Mouse (Mus musculus): ENCODE measurements around the gene Iqgap2. TPM values are rescaled to one million over a fixed set of nuclear protein-coding genes. Genes with fewer than 3 reads are reported as not detected.

Iqgap2 gene
- polyA plus RNA-seq, 1 experiment: 44.1 TPM

DNA sequence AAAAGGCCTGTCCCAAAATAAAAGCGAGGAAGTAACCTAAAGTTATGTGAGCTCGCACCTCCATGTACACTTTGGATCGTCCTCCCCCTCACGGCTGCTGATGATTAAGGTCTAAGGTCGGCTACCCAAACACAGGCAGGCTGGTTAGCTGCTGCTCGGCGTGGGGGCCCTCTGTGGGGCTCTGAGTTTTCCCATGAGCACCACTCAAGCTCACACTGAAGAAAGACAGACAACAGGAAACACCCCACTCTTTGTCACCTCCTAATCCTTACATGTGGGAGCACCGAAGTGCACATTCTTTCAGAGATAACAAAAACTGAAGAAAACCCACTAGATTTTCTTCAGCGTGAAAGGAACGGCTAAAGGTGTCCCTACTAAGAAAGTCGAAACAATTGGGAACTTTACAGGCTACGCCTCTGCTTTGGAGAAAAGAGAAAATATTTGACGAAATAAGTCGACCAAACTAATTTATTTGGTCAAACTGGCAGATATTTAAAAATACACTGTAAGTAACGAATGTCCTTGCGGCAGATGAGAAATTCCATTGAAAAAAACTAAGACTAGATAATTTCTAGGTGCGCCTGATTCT is 274.5 kb downstream of the Iqgap2 start:
- H3K4me1 ChIP-seq (ENCODE audit: control insufficient read depth, insufficient read depth, insufficient read length, low read length): 0 out of 2 replicates have a peak, but pooled peaks cover 3% of the 10 kb centered on the region
- no peak for TF ChIP-seq POLR2A (IDR thresholded peaks at IDR 0.05; ENCODE audit: low read depth, low read length)
- no peak for TF ChIP-seq CTCF (IDR thresholded peaks at IDR 0.05; ENCODE audit: extremely low read depth, insufficient read length, insufficient replicate concordance, low read depth, low read length)
- peaks cover 13% of the 10 kb centered on the region for H3K27me3 ChIP-seq (ENCODE audit: control insufficient read depth, insufficient read depth, low read length)
- WGBS: 44% methylated on average over 17 of the region's 17 CpGs
- no peaks in the 10 kb centered on the region for H3K36me3 ChIP-seq (ENCODE audit: control insufficient read depth, insufficient read depth, low read length)
- H3K4me3 ChIP-seq (ENCODE audit: low read depth, low read length): peak overlapping the region; percentile 76
- H3K27ac ChIP-seq (ENCODE audit: insufficient read depth, low read depth, low read length): no peak overlapping the region

DNA sequence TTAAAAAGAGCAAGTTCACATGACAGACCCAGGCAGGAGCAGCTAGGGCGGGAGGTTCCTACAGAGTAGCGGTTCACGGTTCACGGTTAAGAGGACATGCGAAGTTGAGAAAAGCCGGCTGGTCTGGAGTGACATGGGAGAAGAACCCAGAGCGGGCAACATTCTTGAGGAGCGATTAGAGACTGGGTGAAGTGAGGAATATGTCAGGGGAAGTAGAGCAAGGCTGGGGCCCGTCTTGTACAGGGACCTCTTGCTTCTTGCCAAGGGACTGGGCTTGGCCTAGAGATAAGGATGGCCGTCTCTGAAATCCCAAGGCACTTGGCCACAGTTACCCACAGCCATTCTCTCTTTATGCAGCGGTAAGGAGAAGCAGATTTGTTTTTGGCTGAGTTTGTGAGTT is 275.2 kb downstream of the Iqgap2 start:
- TF ChIP-seq POLR2A (IDR thresholded peaks at IDR 0.05; ENCODE audit: low read depth, low read length): no peak
- TF ChIP-seq CTCF (IDR thresholded peaks at IDR 0.05; ENCODE audit: extremely low read depth, insufficient read length, insufficient replicate concordance, low read depth, low read length): no peak
- no peaks in the 10 kb centered on the region for H3K36me3 ChIP-seq (ENCODE audit: control insufficient read depth, insufficient read depth, low read length)
- WGBS: 77% methylated on average over 11 of the region's 11 CpGs
- peak overlapping the region; percentile 38 for H3K4me3 ChIP-seq (ENCODE audit: low read depth, low read length)
- peaks cover 13% of the 10 kb centered on the region for H3K27me3 ChIP-seq (ENCODE audit: control insufficient read depth, insufficient read depth, low read length)
- no peak overlapping the region for H3K27ac ChIP-seq (ENCODE audit: insufficient read depth, low read depth, low read length)
- H3K4me1 ChIP-seq (ENCODE audit: control insufficient read depth, insufficient read depth, insufficient read length, low read length): 0 out of 2 replicates have a peak, but pooled peaks cover 3% of the 10 kb centered on the region

DNA sequence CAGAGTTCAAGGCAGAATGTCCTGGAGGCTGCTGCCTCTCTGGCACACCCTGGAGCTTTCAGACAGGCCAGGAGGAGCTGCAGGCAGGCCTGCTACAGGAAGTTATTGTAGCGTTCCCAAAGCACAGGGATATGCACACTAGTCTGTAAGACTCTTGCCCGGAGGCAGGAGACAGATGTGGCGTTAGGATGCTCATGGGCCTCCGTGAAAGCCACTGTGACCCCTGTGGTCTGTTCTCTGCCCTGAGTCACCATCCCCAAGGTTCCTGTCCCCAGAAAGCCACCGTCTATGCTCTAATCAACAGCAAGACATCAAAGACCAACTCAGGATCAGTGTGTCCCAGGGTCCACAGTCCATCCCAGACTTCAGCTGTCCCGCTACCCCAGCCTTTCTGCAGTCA is 277.0 kb downstream of the Iqgap2 start:
- TF ChIP-seq CTCF (IDR thresholded peaks at IDR 0.05; ENCODE audit: extremely low read depth, insufficient read length, insufficient replicate concordance, low read depth, low read length) (no peak), POLR2A (IDR thresholded peaks at IDR 0.05; ENCODE audit: low read depth, low read length) (no peak)
- Histone ChIP-seq H3K27me3 (ENCODE audit: control insufficient read depth, insufficient read depth, low read length) (peaks cover 13% of the 10 kb centered on the region), H3K36me3 (ENCODE audit: control insufficient read depth, insufficient read depth, low read length) (no peaks in the 10 kb centered on the region), H3K27ac (ENCODE audit: insufficient read depth, low read depth, low read length) (no peak overlapping the region), H3K4me1 (ENCODE audit: control insufficient read depth, insufficient read depth, insufficient read length, low read length) (0 out of 2 replicates have a peak, but pooled peaks cover 3% of the 10 kb centered on the region), H3K4me3 (ENCODE audit: low read depth, low read length) (no peak overlapping the region)
- WGBS: 67% methylated on average over 6 of the region's 6 CpGs

DNA sequence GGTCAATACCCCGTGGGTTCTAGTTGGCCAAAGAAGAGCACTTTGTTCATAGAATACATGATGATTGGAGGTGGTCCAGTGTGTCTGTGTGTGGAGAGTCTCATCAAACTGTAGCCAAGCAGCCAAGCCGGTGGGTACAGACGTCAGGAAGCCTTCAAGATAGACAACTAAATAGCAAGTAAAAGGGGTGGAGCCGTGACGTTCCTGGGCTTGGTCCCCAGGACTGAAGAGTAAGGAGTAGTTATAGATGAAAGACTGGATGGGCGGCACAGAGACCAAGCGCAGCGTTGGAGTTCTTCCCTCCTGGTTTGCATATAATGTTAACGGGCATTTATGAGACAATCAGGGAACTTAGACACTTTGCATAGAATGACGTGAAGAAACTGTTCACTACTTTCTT is 279.5 kb downstream of the Iqgap2 start:
- no peaks in the 10 kb centered on the region; the same call in 1 of the 2 replicates for H3K27me3 ChIP-seq (ENCODE audit: control insufficient read depth, insufficient read depth, low read length)
- no peak overlapping the region for H3K27ac ChIP-seq (ENCODE audit: insufficient read depth, low read depth, low read length)
- TF ChIP-seq POLR2A (IDR thresholded peaks at IDR 0.05; ENCODE audit: low read depth, low read length) (no peak), CTCF (IDR thresholded peaks at IDR 0.05; ENCODE audit: extremely low read depth, insufficient read length, insufficient replicate concordance, low read depth, low read length) (no peak)
- no peaks in the 10 kb centered on the region for H3K36me3 ChIP-seq (ENCODE audit: control insufficient read depth, insufficient read depth, low read length)
- no peak overlapping the region for H3K4me3 ChIP-seq (ENCODE audit: low read depth, low read length)
- no peaks in the 10 kb centered on the region for H3K4me1 ChIP-seq (ENCODE audit: control insufficient read depth, insufficient read depth, insufficient read length, low read length)
- 83% methylated on average over 10 of the region's 10 CpGs for WGBS

DNA sequence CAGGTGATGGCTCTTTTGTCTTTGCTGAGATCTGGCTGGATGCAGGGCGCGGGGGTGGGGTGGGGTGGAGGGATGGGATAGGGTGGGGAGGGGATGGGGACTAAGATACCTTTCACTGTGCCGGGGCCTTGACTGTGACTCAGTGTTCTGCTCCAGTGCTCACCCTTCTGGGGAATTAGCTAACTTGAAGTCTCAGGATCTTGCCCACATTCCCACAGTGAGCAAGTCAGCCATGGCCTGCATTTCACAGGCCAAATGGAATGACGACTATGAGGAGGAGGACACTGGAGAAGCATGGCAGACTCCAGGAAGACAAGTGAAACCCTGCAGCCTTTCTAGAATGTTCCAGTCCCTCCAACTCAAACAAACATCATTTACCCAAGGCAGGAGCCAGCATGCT is 280.0 kb downstream of the Iqgap2 start:
- 84% methylated on average over 4 of the region's 4 CpGs for WGBS
- H3K27me3 ChIP-seq (ENCODE audit: control insufficient read depth, insufficient read depth, low read length): no peaks in the 10 kb centered on the region; the same call in 1 of the 2 replicates
- H3K36me3 ChIP-seq (ENCODE audit: control insufficient read depth, insufficient read depth, low read length): no peaks in the 10 kb centered on the region
- no peak for TF ChIP-seq CTCF (IDR thresholded peaks at IDR 0.05; ENCODE audit: extremely low read depth, insufficient read length, insufficient replicate concordance, low read depth, low read length)
- no peak for TF ChIP-seq POLR2A (IDR thresholded peaks at IDR 0.05; ENCODE audit: low read depth, low read length)
- H3K4me3 ChIP-seq (ENCODE audit: low read depth, low read length): no peak overlapping the region
- no peaks in the 10 kb centered on the region for H3K4me1 ChIP-seq (ENCODE audit: control insufficient read depth, insufficient read depth, insufficient read length, low read length)
- H3K27ac ChIP-seq (ENCODE audit: insufficient read depth, low read depth, low read length): no peak overlapping the region

DNA sequence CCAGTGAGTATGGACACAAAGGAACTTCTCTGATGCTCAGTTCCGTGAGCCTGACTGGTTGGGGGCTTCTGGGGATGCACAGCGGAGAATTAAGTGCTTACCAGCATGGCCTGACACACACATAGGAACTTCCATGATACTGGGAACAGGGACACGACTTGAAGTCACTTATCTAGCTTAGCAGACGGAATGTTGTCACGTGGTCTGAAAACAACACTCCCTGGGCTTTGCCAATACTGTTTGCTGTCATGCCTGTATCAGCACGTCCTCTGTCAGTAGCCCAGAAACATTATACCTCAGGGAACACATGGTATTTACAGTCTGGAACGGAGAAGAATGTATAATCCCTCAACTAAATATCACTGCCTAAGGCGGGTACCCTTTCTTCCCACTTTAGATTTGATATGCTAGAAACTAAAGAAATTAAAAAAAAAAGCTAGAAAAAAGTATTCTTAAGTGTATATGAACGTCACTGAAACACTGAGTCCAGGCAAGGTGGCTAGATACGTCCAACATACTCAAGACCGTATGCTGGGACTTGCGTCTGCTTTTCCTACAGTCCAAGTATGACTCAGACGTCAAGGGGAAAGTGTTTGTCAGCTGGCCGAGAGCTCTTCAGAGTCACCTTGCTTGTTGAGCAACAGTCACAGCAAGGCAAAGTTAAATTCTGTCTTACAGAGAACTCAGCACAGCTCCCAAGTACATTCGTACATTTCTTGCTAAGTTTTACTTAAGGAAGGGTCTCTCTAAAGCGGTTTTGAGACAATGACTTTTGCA is 280.7 kb downstream of the Iqgap2 start:
- TF ChIP-seq POLR2A (IDR thresholded peaks at IDR 0.05; ENCODE audit: low read depth, low read length): no peak
- no peak for TF ChIP-seq CTCF (IDR thresholded peaks at IDR 0.05; ENCODE audit: extremely low read depth, insufficient read length, insufficient replicate concordance, low read depth, low read length)
- no peaks in the 10 kb centered on the region for H3K27me3 ChIP-seq (ENCODE audit: control insufficient read depth, insufficient read depth, low read length)
- no peak overlapping the region for H3K27ac ChIP-seq (ENCODE audit: insufficient read depth, low read depth, low read length)
- no peak overlapping the region for H3K4me3 ChIP-seq (ENCODE audit: low read depth, low read length)
- no peaks in the 10 kb centered on the region for H3K4me1 ChIP-seq (ENCODE audit: control insufficient read depth, insufficient read depth, insufficient read length, low read length)
- no peaks in the 10 kb centered on the region for H3K36me3 ChIP-seq (ENCODE audit: control insufficient read depth, insufficient read depth, low read length)
- WGBS: 74% methylated on average over 16 of the region's 16 CpGs

DNA sequence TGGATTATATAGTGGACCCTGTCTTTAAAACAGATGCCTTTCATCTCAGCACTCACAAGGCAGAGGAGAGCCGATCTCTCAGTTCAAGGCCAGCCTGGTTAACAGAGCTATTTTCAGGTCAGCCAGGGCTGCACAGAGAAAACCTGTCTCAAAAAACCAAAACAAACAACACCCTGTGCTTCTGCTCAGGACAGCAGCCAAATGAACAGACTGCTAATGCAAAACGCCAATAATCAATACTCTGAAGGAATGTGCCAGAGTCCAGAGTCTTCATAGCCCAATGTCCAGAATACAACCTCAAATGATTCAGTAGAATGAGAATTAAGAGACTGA is 282.7 kb downstream of the Iqgap2 start:
- Histone ChIP-seq H3K27me3 (ENCODE audit: control insufficient read depth, insufficient read depth, low read length) (no peaks in the 10 kb centered on the region), H3K4me1 (ENCODE audit: control insufficient read depth, insufficient read depth, insufficient read length, low read length) (no peaks in the 10 kb centered on the region), H3K27ac (ENCODE audit: insufficient read depth, low read depth, low read length) (no peak overlapping the region), H3K36me3 (ENCODE audit: control insufficient read depth, insufficient read depth, low read length) (no peaks in the 10 kb centered on the region), H3K4me3 (ENCODE audit: low read depth, low read length) (no peak overlapping the region)
- TF ChIP-seq CTCF (IDR thresholded peaks at IDR 0.05; ENCODE audit: extremely low read depth, insufficient read length, insufficient replicate concordance, low read depth, low read length) (no peak), POLR2A (IDR thresholded peaks at IDR 0.05; ENCODE audit: low read depth, low read length) (no peak)
- WGBS: 53% methylated on average over 2 of the region's 2 CpGs
